Mouse (Mus musculus): ENCODE measurements around the gene Zmiz1.

- no peak for TF ChIP-seq CTCF (IDR thresholded peaks at IDR 0.05; ENCODE audit: low read depth)
- no peak for TF ChIP-seq EP300 (IDR thresholded peaks at IDR 0.05; ENCODE audit: low read depth)
Observed at GRCm38 (mm10) chr14:25613942-25614575, 155.1 kb downstream of the Zmiz1 start.
